Mouse (Mus musculus): ENCODE data around the gene Tnik.

Tnik gene

GRCm38 (mm10) chr3:28263948-28264840, 1.2 kb downstream of the Tnik start:
- peak; percentile 17; the same call in 1 of the 2 replicates for ATAC-seq (ENCODE audit: low TSS enrichment)

- no peak for ATAC-seq (ENCODE audit: low TSS enrichment)
Observed at GRCm38 (mm10) chr3:28264841-28265150, 1.8 kb downstream of the Tnik start.

GRCm38 (mm10) chr3:28265183-28265582, 2.2 kb downstream of the Tnik start:
- ATAC-seq (ENCODE audit: low TSS enrichment) = peak; percentile 24

DNA sequence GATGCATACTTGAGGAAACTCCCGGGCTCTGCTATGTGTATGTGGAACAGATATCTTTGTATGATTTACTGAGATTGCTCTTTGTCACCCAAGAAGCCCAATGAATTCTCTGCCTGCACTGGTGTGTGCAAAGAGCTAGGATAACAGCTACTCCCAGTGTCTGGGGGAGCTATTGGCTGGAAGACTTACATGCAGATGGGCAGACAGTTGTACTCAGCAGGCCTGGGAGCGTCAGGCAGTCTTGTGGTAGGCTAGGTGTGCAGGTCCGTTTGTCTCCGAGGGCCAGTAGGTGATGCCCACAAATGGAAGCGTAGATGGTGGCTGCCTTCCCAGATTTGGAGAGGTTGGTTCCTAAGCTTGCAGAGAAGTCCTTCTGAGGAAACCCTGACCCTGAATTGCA, 2.6 kb downstream of the Tnik start:
- ATAC-seq (ENCODE audit: low TSS enrichment) = peak; percentile 12; the same call in 1 of the 2 replicates

- ATAC-seq (ENCODE audit: low TSS enrichment) = no peak
Observed at GRCm38 (mm10) chr3:28267211-28267610, 4.2 kb downstream of the Tnik start.

GRCm38 (mm10) chr3:28269716-28270115, 6.7 kb downstream of the Tnik start:
- no peak for ATAC-seq (ENCODE audit: low TSS enrichment)

DNA sequence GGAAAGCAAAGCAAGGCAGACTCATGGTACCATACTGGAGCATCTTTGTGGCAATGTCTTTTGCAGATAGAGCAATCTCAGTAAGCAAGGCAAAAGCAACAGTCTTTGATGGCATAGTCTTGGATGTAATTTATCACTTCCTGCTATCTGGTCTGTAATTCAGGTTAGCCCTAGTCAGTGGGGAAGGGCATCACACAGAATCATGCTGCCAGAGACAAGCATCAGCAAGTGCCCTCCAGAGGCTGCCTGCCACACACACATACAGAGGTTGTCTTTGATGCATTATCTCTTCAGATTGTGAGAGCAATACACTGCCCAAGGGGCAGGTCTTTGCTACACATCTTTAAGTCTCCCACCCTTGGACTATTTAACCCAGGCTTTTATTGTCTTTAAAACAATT, 8.9 kb downstream of the Tnik start:
- no peak for ATAC-seq (ENCODE audit: low TSS enrichment)

- ATAC-seq (ENCODE audit: low TSS enrichment) = no peak
Observed at GRCm38 (mm10) chr3:28274763-28275162, 11.7 kb downstream of the Tnik start.

GRCm38 (mm10) chr3:28289693-28290092, 26.7 kb downstream of the Tnik start:
- no peak for ATAC-seq (ENCODE audit: low TSS enrichment)

GRCm38 (mm10) chr3:28301378-28301777, 38.4 kb downstream of the Tnik start:
- no peak for ATAC-seq (ENCODE audit: low TSS enrichment)

GRCm38 (mm10) chr3:28303915-28304314, 40.9 kb downstream of the Tnik start:
- no peak for ATAC-seq (ENCODE audit: low TSS enrichment)

- ATAC-seq (ENCODE audit: low TSS enrichment) = no peak
Observed at GRCm38 (mm10) chr3:28306852-28307251, 43.8 kb downstream of the Tnik start.

GRCm38 (mm10) chr3:28314438-28314837, 51.4 kb downstream of the Tnik start:
- ATAC-seq (ENCODE audit: low TSS enrichment) = no peak

DNA sequence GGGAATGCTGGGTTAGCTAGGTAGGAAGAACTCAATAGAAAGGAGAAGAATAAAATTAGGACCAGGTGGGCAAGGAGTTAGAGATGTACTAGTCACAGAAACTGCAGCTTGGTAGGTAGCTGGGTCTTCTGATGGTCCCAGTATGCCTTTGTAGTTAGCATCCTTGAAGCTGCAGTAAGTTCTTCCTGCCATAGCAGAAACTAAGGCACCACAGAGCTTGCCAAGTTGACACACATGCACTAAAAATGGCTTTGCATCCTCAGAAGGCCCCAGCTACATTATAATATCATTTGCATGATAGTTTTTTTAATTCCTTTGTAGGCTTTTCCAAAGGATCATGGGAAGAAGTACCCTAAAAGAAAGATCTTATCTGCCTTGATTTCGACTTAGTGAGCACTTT, 54.3 kb downstream of the Tnik start:
- ATAC-seq (ENCODE audit: low TSS enrichment) = peak; percentile 82

DNA sequence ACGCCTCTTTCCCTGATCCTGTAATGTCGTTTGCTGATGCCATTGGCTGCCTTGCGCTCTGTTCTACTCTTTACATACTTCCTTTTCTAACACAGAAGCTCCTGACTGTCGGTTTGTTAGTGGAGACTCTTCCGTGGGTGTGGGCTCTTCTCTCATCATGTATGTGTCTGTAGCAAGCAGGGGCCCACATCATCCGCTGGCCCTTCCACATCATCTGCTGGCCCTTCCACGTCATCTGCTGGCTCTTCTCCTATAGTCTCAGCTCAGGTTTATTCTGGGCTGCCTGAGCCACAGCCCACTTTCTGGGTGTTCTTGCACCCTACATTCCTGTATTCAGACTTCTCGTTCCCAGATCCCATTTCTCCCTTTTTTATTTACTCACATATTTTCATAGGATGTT, 58.6 kb downstream of the Tnik start:
- ATAC-seq (ENCODE audit: low TSS enrichment) = peak; percentile 55

DNA sequence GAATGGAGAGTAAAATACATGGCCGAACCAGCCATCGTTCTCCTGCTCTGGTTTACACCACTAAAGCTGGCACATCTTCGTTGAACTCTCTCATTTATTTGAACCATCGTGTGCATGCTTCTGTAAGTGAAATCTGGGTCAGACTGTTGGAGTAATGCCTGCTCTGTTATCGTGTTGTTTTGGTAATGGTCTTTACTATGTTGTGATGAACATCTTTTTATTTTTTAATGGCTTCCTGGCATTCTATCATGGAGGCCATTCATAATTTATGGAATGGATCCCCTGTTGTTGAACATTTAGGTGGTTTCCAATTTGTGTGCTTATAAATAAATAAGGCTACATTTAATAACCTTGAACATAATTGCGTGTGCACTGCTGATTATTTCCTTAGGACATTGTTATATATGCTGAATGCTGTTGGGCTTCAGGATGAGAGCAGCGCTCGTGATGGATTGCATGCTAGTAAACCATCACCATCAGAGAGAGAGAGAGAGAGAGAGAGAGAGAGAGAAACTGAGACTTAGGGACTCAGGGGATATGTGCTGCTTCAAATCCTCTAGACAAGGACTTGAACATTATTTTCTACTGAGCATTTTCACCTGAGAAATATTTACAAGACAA, 62.7 kb downstream of the Tnik start:
- no peak for ATAC-seq (ENCODE audit: low TSS enrichment)

- no peak for ATAC-seq (ENCODE audit: low TSS enrichment)
Observed at GRCm38 (mm10) chr3:28332316-28332715, 69.3 kb downstream of the Tnik start.

GRCm38 (mm10) chr3:28333869-28334268, 70.9 kb downstream of the Tnik start:
- ATAC-seq (ENCODE audit: low TSS enrichment) = no peak

GRCm38 (mm10) chr3:28334547-28334946, 71.5 kb downstream of the Tnik start:
- ATAC-seq (ENCODE audit: low TSS enrichment) = peak; percentile 53

DNA sequence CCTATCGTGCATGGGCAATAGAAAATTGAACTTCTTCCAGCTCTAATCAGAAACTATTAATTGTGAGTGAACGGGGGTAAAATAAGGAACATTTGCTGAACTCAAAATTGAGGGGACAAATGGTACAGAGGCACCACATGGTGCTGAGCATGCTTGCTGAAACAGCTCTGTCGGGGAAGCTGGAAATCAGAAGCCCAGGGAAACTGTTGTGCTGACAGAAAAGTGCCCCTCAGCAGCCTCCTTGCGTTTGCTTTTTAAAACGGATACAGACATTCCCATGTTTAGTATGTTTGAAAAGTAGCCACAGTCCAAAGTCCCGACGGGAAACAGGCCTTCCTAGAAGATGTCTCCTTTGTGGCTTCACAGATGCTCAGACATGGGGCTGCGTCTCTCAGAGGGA, 77.1 kb downstream of the Tnik start:
- 0 out of 2 replicates have a peak, but pooled peaks have one; percentile 24 for ATAC-seq (ENCODE audit: low TSS enrichment)

DNA sequence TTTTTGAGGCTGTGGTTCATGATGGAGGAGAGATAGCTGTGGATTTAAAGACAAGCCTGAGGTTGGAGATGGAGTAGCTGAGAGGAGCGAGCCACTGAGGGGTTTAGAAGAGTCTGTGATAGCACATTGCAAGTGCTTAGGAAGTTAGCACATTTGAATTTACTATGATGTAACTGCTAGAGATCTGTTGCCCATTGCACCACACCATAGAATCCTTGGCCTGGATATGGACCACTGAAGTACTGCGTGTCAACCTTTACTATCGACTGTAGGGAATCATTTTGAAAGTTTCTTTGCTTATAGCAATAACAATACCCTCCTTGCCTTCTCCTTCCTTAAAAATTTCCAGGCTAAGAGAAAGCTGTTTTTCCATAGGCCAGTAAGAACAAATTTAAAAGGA, 80.2 kb downstream of the Tnik start:
- ATAC-seq (ENCODE audit: low TSS enrichment) = no peak

- peak; percentile 17 for ATAC-seq (ENCODE audit: low TSS enrichment)
Observed at GRCm38 (mm10) chr3:28343661-28344060, 80.6 kb downstream of the Tnik start.

GRCm38 (mm10) chr3:28345446-28345845, 82.4 kb downstream of the Tnik start:
- no peak for ATAC-seq (ENCODE audit: low TSS enrichment)

Measured in frontal cortex, adult (tissue).